Mouse (Mus musculus): Measurements from ENCODE around the gene Asphd2.
A peak's percentile ranks its signal among the peaks of the same experiment; 100 is the strongest.

Gene Asphd2

DNA sequence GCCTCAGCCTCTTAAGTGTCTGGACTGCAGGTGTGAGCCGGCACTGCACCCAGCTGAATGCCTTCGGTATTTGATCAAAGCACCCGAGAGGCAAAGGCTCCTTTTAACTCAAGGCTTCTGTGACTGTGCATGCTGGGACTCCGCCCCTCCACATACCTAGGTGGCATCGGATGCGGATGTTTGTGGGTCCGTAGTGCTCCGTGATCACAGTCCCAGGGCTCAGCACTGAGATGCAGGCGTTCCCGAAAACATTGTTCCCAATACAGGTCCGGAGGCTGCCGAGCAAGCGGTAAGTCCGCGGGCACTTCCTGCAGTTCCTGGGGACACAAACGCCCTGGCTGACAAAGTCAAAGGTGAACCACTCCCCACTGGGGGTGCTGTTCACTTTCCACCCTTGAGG is 3.7 kb downstream of the Asphd2 start:
- DNase-seq (ENCODE audit: low spot score) = no peak

DNA sequence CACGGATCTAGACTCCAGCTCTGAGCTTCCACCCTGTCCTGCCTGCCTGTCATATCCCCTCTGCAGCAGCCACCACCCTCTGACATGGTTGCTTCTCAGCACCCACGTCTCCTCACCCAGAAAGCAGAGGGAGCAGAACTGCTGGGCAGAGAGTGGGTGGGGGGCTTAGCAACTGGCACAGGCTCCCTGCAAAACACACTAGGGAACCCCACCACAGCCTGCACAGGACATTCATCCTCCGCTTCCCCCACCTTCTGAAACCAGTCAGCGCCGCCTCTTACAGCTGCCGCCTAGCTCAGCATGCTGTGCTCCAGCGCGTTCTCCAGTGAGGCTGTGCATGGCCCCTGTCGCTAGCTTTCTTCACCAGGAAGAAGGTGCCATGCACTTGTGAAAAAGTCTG is 5.3 kb downstream of the Asphd2 start:
- DNase-seq (ENCODE audit: low spot score) = no peak

DNA sequence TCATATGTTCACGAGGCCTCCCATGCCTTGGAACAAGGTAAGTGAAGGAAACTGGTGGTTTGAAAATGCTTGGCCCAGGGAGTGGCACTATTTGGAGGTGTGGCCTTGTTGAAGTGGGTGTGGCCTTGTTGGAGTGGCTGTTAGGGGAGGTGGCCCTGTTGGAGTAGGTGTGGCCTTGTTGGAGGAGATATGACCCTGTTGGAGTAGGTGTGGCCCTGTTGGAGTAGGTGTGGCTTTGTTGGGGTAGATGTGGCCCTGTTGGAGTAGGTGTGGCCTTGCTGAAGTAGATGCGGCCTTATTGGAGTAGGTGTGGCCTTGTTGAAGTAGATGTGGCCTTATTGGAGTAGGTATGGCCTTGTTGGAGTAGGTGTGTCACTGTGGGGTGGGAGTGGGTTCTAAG is 8.7 kb downstream of the Asphd2 start:
- peak; percentile 56 for DNase-seq (ENCODE audit: low spot score)

GRCm38 (mm10) chr5:112384805-112385472 is 9.7 kb downstream of the Asphd2 start:
- DNase-seq (ENCODE audit: low spot score) = no peak

GRCm38 (mm10) chr5:112382641-112383330 is 11.9 kb downstream of the Asphd2 start:
- DNase-seq (ENCODE audit: low spot score) = no peak

DNA sequence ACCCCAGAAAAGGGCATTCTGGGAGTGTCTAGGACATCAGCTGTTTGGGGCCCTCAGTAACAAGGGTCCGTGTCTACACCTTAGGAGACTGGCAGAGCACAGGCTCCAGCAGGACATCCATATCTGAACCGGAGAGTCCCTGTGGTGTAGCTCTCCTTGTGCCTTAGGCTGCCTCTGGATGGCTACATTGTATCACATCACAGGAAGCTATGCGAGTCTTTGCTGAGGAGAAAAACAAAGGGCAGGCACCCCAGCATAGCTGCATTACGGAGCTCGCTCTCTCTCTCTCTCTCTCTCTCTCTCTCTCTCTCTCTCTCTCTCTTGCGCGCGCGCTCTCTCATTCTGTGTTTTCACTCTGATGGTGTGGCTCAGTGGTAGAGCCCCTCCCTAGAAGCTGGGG is 12.6 kb downstream of the Asphd2 start:
- DNase-seq (ENCODE audit: low spot score) = no peak

- DNase-seq (ENCODE audit: low spot score) = no peak
Measured at GRCm38 (mm10) chr5:112381154-112381553, 13.5 kb downstream of the Asphd2 start.

DNA sequence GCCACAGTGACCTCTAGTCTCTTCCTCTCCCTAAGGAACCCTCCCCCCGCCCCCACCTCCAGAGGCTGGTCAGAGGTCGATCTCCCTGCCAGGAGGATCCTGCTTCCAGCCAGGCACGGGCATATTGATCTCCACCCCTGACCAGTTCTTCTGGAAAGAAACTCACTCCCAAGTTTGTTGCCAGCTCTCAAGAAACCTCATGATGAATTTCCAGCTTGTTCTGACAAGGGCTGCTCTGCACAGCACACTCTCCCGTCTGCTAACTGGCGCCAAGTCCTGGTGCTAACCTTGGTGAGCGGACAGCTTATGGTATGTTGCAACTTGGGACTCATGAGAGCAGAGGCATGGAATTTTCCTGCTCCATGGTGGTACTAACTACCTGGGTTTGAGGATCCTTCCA is 15.9 kb downstream of the Asphd2 start:
- DNase-seq (ENCODE audit: low spot score) = no peak

DNA sequence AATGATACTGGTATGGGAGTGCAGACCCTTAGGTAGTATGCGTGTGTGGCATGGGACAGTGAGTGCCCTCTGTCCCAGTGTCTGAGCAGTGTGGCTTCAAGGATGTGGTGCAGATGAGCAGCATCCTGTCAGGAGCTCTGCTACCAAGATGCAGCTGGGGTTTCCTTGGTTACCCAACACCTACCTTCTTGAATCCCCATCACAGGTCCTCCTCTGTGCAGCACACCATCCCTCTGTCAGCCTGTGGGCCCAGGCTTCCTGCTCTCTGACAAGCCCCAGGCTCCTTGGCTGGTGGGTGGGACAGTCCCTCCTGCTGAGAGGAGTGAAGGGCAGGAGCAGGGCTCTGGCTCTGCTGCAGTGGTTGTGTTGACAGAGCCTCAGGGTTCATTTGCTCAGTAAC is 17.3 kb downstream of the Asphd2 start:
- no peak for DNase-seq (ENCODE audit: low spot score)

DNA sequence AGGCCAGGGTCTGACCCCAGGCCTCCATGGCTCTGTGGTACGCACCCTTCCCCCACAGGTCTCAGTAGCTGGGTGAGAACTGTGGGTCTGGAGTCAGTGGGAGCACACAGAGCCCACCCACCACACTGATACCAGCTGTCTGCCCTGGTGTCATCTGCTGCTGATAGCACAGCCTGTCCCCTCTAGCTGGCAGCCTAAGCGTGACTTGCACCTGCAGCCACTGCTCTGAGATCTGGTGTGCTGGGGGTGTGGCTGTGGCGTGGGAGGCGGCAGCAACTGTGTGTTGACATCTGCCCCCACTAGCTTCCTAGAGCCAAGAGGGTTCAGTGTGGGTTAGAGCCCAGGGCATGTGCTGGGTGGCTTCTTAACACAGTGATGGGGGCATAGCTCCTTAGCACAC is 18.6 kb downstream of the Asphd2 start:
- no peak for DNase-seq (ENCODE audit: low spot score)

DNA sequence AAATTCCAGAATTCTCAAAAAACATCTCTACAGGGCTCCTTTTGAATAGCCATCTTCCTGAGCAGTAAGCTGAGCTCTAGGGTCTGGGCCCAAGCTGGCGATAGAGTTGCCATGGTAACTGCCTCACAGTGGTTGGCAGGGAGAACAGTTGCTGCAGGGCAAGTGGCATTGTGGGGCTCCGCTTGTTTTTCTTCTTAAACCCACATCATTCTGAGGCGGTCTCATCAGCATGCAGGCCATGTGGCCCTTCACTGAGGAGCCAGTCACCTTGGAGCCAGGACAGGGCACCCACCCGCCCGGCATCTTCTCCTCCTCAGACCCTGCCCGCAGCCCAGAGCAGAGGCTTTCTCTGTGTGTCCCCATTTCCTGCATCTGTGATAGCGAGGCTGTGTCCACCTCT is 22.7 kb downstream of the Asphd2 start:
- DNase-seq (ENCODE audit: low spot score) = no peak

GRCm38 (mm10) chr5:112370236-112370813 is 24.3 kb downstream of the Asphd2 start:
- no peak for DNase-seq (ENCODE audit: low spot score)

DNA sequence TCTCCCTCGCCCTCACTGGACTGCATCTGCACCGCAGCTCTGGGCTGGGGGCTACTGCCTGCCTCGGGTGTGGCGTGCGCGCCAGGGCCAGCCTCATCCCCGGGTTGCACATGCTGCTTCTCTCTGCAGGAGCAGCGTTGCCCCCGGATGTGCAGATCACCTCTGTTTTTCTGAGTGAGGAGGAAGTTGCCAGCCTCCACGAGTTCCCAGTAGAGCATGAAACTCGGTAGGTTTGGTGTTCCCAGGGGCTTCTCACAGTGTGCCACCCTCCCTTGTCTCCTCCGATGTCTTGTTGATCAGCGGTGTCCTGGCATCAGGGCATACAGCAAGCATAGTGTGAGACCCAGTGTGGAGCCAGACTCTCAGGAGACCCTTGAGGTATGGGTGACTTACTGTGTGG is 25.3 kb downstream of the Asphd2 start:
- DNase-seq (ENCODE audit: low spot score) = no peak

DNA sequence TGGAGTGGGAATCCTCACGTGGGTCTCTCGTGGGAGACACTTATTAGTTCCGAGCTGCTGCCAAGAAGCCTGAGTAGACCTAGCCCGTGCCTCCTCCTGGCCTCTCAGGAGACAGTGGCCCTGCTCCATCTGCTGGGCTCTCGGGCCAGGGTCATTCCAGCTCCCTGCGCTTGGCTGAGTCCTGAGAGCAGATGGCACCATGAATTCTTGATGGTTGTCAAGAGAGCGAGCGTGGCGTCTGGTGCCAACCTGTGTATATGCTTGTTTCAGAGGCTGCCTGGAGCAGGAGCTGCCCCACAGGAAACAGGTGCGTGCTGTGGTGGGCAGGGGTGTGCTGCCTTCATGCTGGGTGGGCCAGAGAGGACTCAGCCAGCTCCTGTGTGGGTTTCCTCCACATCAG is 26.0 kb downstream of the Asphd2 start:
- DNase-seq (ENCODE audit: low spot score) = no peak

GRCm38 (mm10) chr5:112367929-112368328 is 26.7 kb downstream of the Asphd2 start:
- no peak for DNase-seq (ENCODE audit: low spot score)

GRCm38 (mm10) chr5:112367338-112367737 is 27.3 kb downstream of the Asphd2 start:
- no peak for DNase-seq (ENCODE audit: low spot score)

- DNase-seq (ENCODE audit: low spot score) = no peak
Measured at GRCm38 (mm10) chr5:112366879-112367278, 27.8 kb downstream of the Asphd2 start.

DNA sequence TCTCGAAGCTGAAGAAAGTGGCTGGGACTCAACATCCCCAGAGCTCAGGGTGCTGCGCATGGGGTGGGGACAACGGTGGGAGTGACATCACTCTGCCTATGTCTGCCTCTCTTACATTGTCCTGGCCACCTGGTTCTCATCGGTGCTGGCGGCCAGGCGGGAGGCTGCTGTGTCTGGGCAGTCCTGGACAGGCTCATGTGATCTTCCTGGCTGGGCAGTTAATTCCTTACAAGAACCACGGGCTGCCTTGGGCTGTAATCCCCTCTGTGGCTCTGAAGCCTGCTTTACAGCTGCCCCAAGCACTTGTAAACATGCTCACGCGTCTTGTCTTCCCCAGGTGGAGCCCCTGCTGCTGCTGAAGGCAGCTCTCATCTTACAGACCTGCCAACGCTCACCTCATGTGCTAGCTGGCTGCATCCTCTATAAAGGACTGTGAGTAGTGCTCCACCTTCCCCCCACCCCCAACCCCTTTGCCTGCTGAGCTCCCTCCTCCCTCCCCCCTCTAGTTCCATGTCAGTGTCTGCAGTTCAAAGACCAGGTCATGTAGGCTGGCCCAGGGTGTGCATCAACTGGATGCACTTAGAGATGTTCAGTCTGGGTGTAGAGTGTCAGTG is 30.4 kb downstream of the Asphd2 start:
- no peak for DNase-seq (ENCODE audit: low spot score)

DNA sequence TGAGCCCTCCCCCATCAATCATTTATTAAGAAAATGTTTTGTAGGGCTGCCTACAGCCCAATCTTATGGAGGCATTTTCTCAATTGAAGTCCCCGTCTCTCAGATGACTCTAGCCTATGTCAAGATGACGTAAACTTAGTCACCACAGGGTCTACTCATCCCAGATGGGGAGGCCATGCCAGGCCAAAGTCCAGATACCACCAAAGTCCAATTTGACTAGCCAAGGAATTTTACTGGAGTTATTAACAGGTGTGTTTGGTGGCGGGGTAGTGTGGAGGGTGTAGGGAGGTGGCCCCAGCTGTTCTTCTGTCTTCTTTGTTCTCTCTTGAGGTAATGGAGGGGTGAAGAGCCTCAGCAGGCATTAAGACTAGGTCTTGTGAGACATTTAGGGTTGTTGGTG is 34.6 kb downstream of the Asphd2 start:
- no peak for DNase-seq (ENCODE audit: low spot score)

DNA sequence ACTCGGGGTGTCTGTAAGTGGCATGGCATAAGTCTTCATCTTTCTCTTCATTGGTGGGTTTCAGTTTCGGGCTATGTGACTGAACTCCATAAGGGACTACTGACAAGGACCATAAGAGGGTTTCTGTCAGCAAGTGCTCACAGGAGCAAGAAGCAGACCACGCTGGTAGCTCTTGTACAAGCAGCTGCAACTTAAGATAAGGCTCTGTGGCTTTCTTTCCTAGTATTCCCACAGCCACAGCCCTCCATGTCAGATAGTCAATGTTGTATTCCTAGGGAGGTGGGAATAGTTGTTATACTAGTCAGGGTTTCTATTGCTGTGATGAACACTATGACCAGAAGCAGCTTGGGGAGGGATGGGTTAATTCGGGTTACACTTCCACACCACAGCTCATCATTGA is 35.1 kb downstream of the Asphd2 start:
- peak; percentile 77 for DNase-seq (ENCODE audit: low spot score)

GRCm38 (mm10) chr5:112356322-112356721 is 38.3 kb downstream of the Asphd2 start:
- no peak for DNase-seq (ENCODE audit: low spot score)

DNA sequence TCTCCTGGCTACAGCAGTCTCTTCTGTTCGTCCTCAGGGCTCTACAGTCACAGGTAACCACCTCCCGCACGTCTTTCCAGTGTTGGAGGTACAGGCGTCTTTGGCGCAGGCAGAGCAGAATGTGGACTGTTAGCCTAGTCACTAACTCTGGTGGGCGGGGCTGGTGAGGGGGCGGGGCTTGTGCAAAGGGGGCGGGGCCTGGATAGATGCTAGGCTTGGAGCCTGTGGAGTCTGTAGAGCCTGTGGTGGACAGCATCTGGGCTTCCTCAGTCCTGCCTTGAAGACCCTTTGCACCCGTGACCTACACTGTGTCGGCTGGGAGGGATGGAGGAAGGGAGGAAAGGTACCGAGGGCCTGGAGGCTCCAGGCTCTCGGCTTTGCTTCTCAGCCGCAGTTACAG is 38.8 kb downstream of the Asphd2 start, which contains the start of gene Gm6583:
Gene Gm6583 (minus strand): TSS at position 124 of the 400 bp plus-strand sequence.
- no peak for DNase-seq (ENCODE audit: low spot score)

DNA sequence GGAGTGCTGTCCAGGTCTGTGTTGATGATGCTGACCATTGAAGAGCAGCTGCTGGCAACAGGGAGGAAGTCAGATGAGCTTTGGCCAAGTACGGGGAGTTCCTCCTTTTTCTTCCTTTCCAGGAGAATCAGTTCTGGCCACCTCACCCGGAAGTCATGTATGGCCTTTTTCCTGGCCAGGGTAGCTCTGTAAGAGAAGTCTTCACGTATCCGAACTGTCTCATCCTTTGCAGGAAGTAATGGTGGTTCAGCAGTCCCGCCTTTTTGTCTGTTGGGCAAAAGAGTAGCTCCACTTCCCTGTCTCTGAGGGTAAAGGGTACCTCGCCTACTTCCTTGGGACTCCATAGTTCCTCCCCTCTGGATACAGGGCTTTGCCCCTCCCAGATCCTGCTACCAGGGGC is 39.2 kb downstream of the Asphd2 start:
- DNase-seq (ENCODE audit: low spot score) = no peak
